Mouse (Mus musculus) neural tube, embryonic 15.5 days (tissue): ENCODE measurements around the gene Gng12. TPM values are rescaled to one million over a fixed set of nuclear protein-coding genes. Genes with fewer than 3 reads are reported as not detected.
"Not testable (repeated sequence)": the region's sequence is repeated elsewhere in the genome, so short reads cannot be mapped to it uniquely, and the experiment has no call there.

Experiments used
- ATAC-seq: fragments of 200-750 bp; cut with Nextera tagmentation; 2 replicates; pipeline ENCODE4 v1.8.0; 2017; ENCODE audit warnings: mild to moderate bottlenecking, moderate TSS enrichment, moderate library complexity; ENCODE audit not compliant: low FRiP score
- H3K27ac ChIP-seq: fragments of 300-500 bp; sonication (generic); replicated peaks from 2 replicates; pipeline ENCODE4 v1.5.1; 2015; ENCODE audit warnings: mild to moderate bottlenecking, inconsistent platforms
- H3K27me3 ChIP-seq: fragments of 300-500 bp; sonication (generic); replicated peaks from 2 replicates; pipeline ENCODE4 v1.6.1; 2015; ENCODE audit warnings: inconsistent platforms
- H3K36me3 ChIP-seq: fragments of 300-500 bp; sonication (generic); 2 replicates; pipeline ENCODE4 v1.6.1; 2015; ENCODE audit warnings: inconsistent platforms
- H3K4me1 ChIP-seq: fragments of 300-500 bp; sonication (generic); 2 replicates; pipeline ENCODE4 v1.6.1; 2015; ENCODE audit warnings: inconsistent platforms
- H3K4me2 ChIP-seq: fragments of 300-500 bp; sonication (generic); 2 replicates; pipeline ENCODE4 v1.6.1; 2015; ENCODE audit warnings: inconsistent platforms, mild to moderate bottlenecking, moderate library complexity
- H3K4me3 ChIP-seq: fragments of 300-500 bp; sonication (generic); replicated peaks from 2 replicates; pipeline ENCODE4 v1.5.1; 2015; ENCODE audit warnings: mild to moderate bottlenecking, inconsistent platforms
- H3K9ac ChIP-seq: fragments of 300-500 bp; sonication (generic); replicated peaks from 2 replicates; pipeline ENCODE4 v1.6.1; 2015; ENCODE audit warnings: mild to moderate bottlenecking, inconsistent platforms
- H3K9me3 ChIP-seq: fragments of 300-500 bp; sonication (generic); replicated peaks from 2 replicates; pipeline ENCODE4 v1.6.1; 2016; ENCODE audit warnings: inconsistent platforms
- WGBS: fragments of 180-500 bp; shearing (Covaris S2); methylation state at CpG from one replicate; pipeline ENCODE4 v1.1.7; 2015; ENCODE audit warnings: mixed read lengths; 5-methylcytosine and 5-hydroxymethylcytosine counted together
- polyA plus RNA-seq: library from polyadenylated mRNA; unstranded; fragments of >200 nt; fragmentation: Nextera tagmentation; extraction: Ambion mirVana; gene quantifications from 2 replicates; pipeline ENCODE4 v1.2.1, GENCODE M21; 2015

Gene Gng12
- polyA plus RNA-seq, 1 experiment from 2014 or later, result 65.9 TPM

DNA sequence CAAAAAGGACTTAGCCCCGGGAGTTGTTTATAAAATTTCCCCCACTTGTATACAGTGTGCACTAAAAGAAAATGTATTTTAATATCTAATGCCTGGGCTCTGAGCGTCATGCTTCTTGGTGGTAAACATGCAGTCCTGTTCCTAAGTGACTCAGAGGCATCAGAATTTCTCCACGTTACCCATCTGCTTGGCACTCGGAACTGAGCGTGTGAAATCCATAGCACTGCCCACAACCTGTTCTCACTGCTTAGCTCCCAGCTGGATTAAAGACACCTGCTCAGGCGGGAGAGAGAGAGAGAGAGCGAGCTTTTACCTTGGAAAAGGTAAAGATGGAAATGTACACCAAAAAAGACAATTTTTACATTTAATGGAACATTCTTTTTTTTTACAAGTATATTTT is 122.8 kb downstream of the Gng12 start:
- H3K4me3 ChIP-seq, H3K27me3 ChIP-seq, H3K4me2 ChIP-seq, H3K9ac ChIP-seq, H3K4me1 ChIP-seq, ATAC-seq, H3K36me3 ChIP-seq, H3K9me3 ChIP-seq, H3K27ac ChIP-seq: not testable (repeated sequence)
- 88% methylated on average over 7 of the region's 7 CpGs for WGBS

DNA sequence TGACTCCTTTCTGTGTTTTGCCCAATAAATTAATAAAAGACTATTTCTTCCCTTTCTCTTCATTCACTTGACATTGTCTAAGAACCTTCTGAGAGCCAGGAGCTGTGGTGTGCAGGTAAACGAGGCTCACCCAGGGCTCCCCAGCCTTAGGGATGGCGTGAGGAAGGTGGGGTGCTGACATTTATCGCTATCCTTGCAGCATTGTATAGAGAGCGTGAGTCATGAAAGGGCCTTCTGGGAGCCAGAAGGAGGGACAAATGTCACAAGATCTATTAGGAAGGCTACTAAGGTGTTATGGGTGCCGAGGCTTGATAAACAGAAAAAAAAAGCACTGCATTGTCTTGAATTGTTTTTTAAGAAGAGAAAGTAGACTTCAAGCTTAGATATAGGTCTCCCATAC is 125.1 kb downstream of the Gng12 start:
- Histone ChIP-seq H3K4me1 (no peaks in the 10 kb centered on the region), H3K27ac (no peak overlapping the region), H3K36me3 (no peaks in the 10 kb centered on the region), H3K4me3 (no peak overlapping the region), H3K9me3 (no peaks in the 10 kb centered on the region), H3K9ac (no peak overlapping the region), H3K27me3 (no peaks in the 10 kb centered on the region), H3K4me2 (no peak overlapping the region)
- ATAC-seq, result no peak
- 79% methylated on average over 5 of the region's 5 CpGs for WGBS

DNA sequence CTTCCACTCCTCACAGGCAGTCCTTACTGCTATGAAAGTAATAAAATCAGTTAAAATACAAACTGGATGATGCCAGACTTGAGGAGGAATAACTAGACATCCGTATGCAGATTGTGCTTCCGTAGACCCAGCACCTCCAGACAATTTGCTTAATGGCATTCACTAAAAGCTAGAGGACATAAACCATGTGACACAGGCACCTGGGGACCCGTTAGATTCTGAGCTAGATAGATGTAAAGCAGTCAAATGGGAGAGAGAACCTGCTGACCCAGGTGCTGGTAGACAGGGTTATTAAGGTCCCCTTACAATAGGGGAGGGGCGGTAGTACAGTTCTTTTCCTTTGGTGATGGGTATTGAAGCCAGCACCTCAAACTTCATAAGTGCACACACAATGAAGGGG is 127.5 kb downstream of the Gng12 start:
- Histone ChIP-seq H3K27me3 (no peaks in the 10 kb centered on the region), H3K9me3 (no peaks in the 10 kb centered on the region), H3K4me1 (no peaks in the 10 kb centered on the region; the same call in 1 of the 2 replicates), H3K27ac (no peak overlapping the region), H3K4me3 (no peak overlapping the region), H3K36me3 (no peaks in the 10 kb centered on the region), H3K4me2 (no peak overlapping the region), H3K9ac (no peak overlapping the region)
- 52% methylated on average over 4 of the region's 4 CpGs for WGBS
- 0 out of 2 replicates have a peak, but pooled peaks have one; percentile 22 for ATAC-seq

DNA sequence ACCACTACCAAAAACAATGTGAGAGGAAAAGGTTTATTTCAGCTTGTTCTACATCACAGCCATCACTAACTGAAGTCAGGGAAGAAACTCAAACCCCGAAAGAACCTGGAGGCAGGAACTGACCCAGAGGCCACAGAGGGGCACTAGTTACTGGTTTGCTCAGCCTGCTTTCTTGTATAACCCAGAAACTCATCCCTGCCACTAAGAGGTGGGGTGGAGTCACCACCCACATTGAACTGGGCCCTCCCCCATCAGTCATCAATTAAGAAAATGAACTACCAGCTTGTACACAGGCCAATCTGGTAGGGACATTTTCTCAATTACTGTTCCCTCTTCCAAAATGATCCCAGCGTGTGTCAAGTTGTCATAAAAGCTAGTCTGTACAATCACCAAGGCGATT is 130.5 kb downstream of the Gng12 start:
- Histone ChIP-seq H3K9ac (no peak overlapping the region), H3K4me1 (peaks cover 2% of the 10 kb centered on the region; the same call in 1 of the 2 replicates), H3K9me3 (no peaks in the 10 kb centered on the region), H3K36me3 (no peaks in the 10 kb centered on the region), H3K27me3 (no peaks in the 10 kb centered on the region), H3K4me2 (no peak overlapping the region), H3K27ac (no peak overlapping the region), H3K4me3 (no peak overlapping the region)
- no peak for ATAC-seq
- 56% methylated on average over 3 of the region's 3 CpGs for WGBS

DNA sequence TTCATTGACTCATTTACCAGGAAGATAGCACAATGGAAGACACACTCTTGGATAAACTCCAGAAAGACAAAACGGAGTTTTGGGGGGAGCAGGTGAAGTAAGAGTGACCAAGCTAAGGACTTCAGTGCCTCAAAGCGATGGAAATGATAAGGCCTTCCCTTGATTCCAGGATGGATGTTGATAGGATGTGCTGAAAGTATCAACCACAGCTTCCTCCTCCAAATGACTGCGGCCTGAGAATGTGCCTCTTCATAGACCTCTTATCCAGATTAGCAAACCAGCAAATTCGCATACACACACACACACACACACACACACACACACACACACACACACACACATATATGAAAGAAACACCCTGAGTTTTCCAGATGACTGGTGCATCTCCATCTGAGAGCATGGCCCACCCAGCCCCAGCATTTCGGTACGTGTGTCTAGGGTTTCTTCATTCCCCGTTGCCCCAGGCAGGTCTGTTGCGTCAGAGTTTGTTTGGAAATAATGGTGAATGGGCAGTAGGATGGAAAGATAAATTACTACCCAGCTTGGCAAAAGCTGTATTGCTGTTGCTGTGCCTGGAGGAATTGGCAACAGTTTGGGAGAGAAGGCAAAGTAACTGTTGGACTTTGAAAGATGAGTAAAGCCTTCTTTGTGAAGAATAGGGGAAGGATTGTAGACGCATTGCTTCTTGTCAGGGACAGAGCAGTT is 131.4 kb downstream of the Gng12 start:
- Histone ChIP-seq H3K4me2 (no peak overlapping the region), H3K9me3 (no peaks in the 10 kb centered on the region), H3K9ac (no peak overlapping the region), H3K4me1 (peaks cover 2% of the 10 kb centered on the region; the same call in 1 of the 2 replicates), H3K27ac (no peak overlapping the region), H3K27me3 (no peaks in the 10 kb centered on the region), H3K4me3 (no peak overlapping the region), H3K36me3 (no peaks in the 10 kb centered on the region)
- 72% methylated on average over 9 of the region's 9 CpGs for WGBS
- ATAC-seq, result no peak

DNA sequence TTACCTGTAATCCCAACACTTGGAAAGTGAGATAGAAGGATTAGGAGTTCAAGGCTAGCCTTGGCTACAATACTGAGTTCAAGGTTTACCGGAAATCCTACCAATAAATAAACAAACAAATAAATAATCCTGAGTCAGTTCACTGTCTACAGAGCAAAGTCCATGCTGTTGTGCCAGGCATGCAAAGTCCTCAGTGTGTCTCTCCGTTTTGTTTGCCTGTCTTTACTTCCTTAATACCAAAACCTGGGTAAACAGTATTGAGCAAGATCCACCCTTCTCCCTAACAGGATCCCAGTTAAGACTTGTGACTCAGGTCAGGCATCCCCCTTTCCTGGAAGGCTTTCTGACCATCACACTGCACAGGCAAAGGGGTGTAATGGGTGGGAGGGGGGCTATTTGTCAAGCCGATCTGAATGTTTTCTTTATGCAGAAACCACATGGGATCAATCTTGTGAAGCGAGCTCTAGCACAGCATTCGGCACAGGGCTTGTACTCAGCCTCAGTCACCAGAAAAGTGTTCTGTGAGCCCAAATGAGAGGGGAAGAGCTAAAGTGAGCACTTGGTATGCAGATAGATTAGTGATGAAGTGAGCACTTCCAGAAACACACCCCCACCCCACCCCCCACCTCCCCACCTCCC is 133.2 kb downstream of the Gng12 start:
- no peak overlapping the region for H3K4me2 ChIP-seq
- no peaks in the 10 kb centered on the region for H3K9me3 ChIP-seq
- 33% methylated on average over 5 of the region's 5 CpGs for WGBS
- H3K9ac ChIP-seq, result no peak overlapping the region
- H3K4me3 ChIP-seq, result no peak overlapping the region
- ATAC-seq, result no peak
- H3K36me3 ChIP-seq, result no peaks in the 10 kb centered on the region
- H3K27me3 ChIP-seq, result no peaks in the 10 kb centered on the region
- peaks cover 5% of the 10 kb centered on the region; the same call in 1 of the 2 replicates for H3K4me1 ChIP-seq
- H3K27ac ChIP-seq, result no peak overlapping the region

DNA sequence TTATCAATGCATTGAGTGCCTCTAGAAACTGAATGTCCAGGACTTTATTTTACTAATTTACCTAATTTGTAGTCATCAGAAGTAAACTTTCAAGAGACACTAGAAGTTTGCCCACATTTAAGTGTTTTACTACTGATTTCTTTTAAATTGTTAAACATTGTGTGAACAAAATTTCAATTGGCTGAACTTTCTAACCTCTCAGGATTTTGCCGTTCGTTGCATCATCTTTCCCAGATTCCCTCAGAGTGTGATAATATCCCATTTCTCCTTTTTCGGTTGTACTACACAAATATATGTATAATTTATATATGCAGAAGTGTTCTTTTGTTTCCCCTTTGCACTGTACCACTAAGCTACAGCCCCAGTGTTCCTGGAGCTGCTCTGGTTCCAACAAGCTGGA is 133.8 kb downstream of the Gng12 start:
- H3K4me1 ChIP-seq, result peaks cover 9% of the 10 kb centered on the region; the same call in 1 of the 2 replicates
- no peak overlapping the region for H3K9ac ChIP-seq
- H3K9me3 ChIP-seq, result no peaks in the 10 kb centered on the region
- H3K4me2 ChIP-seq, result no peak overlapping the region
- no peaks in the 10 kb centered on the region for H3K36me3 ChIP-seq
- no peak for ATAC-seq
- H3K27me3 ChIP-seq, result no peaks in the 10 kb centered on the region
- H3K4me3 ChIP-seq, result no peak overlapping the region
- H3K27ac ChIP-seq, result no peak overlapping the region
- 31% methylated on average over 3 of the region's 3 CpGs for WGBS

DNA sequence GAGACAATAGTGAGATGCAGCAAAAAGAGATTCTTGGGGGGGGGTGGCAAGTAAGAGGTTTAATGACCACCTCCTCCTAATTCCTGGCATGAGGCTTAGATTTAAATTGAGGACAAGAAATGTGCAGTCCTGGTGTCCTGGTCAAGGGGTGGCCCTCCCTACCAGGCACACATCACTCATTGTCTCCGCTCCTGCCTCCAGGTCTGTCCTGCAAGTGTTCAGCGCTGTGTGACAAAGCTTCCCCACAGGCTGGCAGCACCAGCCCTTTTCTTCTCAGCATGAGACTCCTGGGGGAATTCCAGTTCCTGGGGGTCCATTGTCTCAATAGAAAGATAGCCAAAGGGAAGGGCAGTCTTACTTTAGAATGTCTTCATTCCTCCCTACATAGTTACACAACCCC is 134.2 kb downstream of the Gng12 start:
- H3K27ac ChIP-seq, result no peak overlapping the region
- no peak overlapping the region for H3K9ac ChIP-seq
- H3K4me3 ChIP-seq, result no peak overlapping the region
- H3K36me3 ChIP-seq, result no peaks in the 10 kb centered on the region
- no peaks in the 10 kb centered on the region for H3K27me3 ChIP-seq
- WGBS, result 10% methylated on average over 2 of the region's 2 CpGs
- H3K9me3 ChIP-seq, result no peaks in the 10 kb centered on the region
- H3K4me1 ChIP-seq, result peaks cover 12% of the 10 kb centered on the region
- H3K4me2 ChIP-seq, result no peak overlapping the region
- no peak for ATAC-seq

DNA sequence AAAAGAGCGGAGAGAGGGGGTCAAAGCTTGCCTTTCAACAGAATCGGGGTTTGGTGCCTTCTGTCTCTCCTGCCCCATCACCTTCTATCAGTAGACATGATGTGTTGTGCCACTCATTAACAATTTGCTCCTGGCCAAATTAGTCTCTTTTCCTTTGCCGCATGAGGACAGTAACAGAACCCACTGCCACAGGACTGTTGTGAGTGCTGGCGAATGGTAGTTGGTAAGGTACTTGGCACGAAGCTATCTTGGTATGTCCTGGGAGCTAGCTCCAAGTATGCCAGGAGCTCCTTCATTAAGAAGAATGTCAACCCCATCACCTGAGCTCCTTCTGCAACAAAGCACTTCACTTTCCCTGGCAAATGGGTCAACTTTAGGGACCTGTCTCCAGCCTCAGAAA is 134.6 kb downstream of the Gng12 start:
- H3K9me3 ChIP-seq, result no peaks in the 10 kb centered on the region
- no peak overlapping the region for H3K4me2 ChIP-seq
- WGBS, result 45% methylated on average over 5 of the region's 5 CpGs
- no peaks in the 10 kb centered on the region for H3K27me3 ChIP-seq
- no peak overlapping the region for H3K4me3 ChIP-seq
- peaks cover 16% of the 10 kb centered on the region for H3K4me1 ChIP-seq
- no peak for ATAC-seq
- H3K27ac ChIP-seq, result no peak overlapping the region
- no peak overlapping the region for H3K9ac ChIP-seq
- no peaks in the 10 kb centered on the region for H3K36me3 ChIP-seq

DNA sequence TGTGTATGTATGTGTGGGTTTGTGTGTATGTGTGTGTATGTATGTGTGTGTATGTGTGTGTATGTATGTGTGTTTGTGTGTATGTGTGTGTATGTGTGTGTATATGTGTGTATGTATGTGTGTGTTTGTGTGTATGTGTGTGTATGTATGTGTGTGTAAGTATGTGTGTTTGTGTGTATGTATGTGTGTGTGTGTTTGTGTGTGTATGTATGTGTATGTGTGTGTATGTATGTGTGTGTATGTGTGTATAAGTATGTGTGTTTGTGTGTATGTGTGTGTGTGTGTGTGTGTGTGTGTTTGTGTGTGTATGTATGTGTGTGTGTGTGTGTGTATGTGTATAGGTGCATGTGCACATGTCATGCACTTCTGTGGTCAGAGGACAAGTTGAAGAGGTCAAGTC is 136.4 kb downstream of the Gng12 start:
- H3K27me3 ChIP-seq, result not testable (repeated sequence)

DNA sequence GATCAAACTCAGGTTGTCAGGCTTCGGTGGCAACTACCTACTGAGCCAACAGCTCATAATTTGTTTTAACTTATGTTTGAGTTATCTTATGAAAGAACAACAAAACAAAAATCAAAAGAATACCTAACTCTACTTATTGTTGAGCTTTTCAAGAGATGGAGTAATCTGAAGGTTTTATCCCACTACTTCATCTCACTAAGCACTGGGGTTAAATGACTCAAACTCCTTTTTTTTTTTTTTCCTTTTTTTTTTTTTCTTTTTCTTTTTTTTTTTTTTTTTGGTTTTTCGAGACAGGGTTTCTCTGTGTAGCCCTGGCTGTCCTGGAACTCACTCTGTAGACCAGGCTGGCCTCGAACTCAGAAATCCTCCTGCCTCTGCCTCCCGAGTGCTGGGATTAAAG is 136.8 kb downstream of the Gng12 start:
- not testable (repeated sequence) for H3K27me3 ChIP-seq, H3K9me3 ChIP-seq, H3K4me3 ChIP-seq, H3K9ac ChIP-seq, ATAC-seq, H3K27ac ChIP-seq, H3K36me3 ChIP-seq, H3K4me2 ChIP-seq
- peaks cover 23% of the 10 kb centered on the region for H3K4me1 ChIP-seq
- WGBS, result 93% methylated on average over 3 of the region's 4 CpGs

More for the DNA sequence above, 136.4 kb downstream of the Gng12 start:
- not testable (repeated sequence) for ATAC-seq, H3K4me2 ChIP-seq, H3K9me3 ChIP-seq, H3K4me3 ChIP-seq, H3K9ac ChIP-seq, H3K27ac ChIP-seq, H3K36me3 ChIP-seq
- H3K4me1 ChIP-seq, result peaks cover 20% of the 10 kb centered on the region

DNA sequence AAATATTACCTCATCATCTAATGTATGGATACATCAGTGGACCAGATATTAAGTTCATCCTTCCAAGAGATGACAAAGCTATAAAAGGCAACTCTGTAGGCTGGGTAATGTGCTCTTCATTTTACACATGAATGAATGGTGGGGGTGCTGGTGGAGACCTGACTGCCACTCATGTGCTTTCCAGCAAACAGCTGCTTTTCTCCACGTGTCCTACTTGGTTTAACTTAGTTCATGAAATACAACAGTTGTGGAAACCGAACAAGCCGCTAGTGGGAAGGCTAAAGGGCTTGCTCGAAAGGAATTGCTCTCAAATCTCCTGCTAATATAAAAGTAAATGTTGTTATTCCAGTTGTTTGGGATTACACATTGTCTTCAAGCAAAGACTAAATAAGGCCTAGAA is 137.4 kb downstream of the Gng12 start:
- WGBS, result 73% methylated on average over 4 of the region's 4 CpGs
- H3K9ac ChIP-seq, result no peak overlapping the region
- H3K4me1 ChIP-seq, result peaks cover 25% of the 10 kb centered on the region
- H3K27me3 ChIP-seq, result no peaks in the 10 kb centered on the region
- H3K4me3 ChIP-seq, result no peak overlapping the region
- no peak overlapping the region for H3K4me2 ChIP-seq
- no peak for ATAC-seq
- no peaks in the 10 kb centered on the region for H3K36me3 ChIP-seq
- H3K27ac ChIP-seq, result no peak overlapping the region
- no peaks in the 10 kb centered on the region for H3K9me3 ChIP-seq
